In genomic region chr5:92390615-92391014, GRCm38 (mm10) we compare ENCODE assay signal across 19 mouse cellular contexts. TPM values are rescaled to one million over a fixed set of nuclear protein-coding genes. Genes with fewer than 3 reads are reported as not detected.
DNase-seq lines count a peak whose midpoint lies in the region.
"Had no signal": no experiment of that assay in that cellular context is flagged by ENCODE, and none has a peak within 500 bp of the region (broad histone marks: within the 10 kb centered on the region; RNA-seq: fewer than 3 reads in every experiment).

No protein-coding gene starts in this region.

- H3K4me1 ChIP-seq in brown adipose tissue, adult 24 weeks (ENCODE audit: control insufficient read depth, insufficient read depth, insufficient read length, low read length) = peaks cover 6% of the 10 kb centered on the region
- peaks cover 59% of the 10 kb centered on the region for H3K4me1 ChIP-seq in heart, embryonic 10.5 days

- no peak overlapping the region for H3K4me3 ChIP-seq in brown adipose tissue, adult 24 weeks (ENCODE audit: insufficient read depth, low read depth, low read length)
- H3K4me3 ChIP-seq in heart, embryonic 10.5 days = no peak overlapping the region
- H3K4me3 ChIP-seq: forebrain, embryonic 10.5 days; hindbrain, embryonic 10.5 days; kidney, embryonic 15.5 days; limb, embryonic 12.5 days; megakaryocyte, embryonic 14.5 days had no signal

- WGBS in heart, embryonic 10.5 days = 39% methylated on average over 8 of the region's 8 CpGs

- intact Hi-C loops in heart, postnatal 10 days (cut with DNase I) = loop anchor here (10.0 kb wide), 1 partner anchor 256 kb away; the partner anchor contains the start of gene Uso1

- no peaks in the 10 kb centered on the region for H3K36me3 ChIP-seq in heart, embryonic 10.5 days
- H3K36me3 ChIP-seq: forebrain, embryonic 10.5 days; hindbrain, embryonic 10.5 days; kidney, embryonic 15.5 days; limb, embryonic 12.5 days had no signal

- peak; percentile 97 for DNase-seq in heart, adult 11 months
- DNase-seq in heart, postnatal 4 days = no peak
- peak; percentile 61 for DNase-seq in heart, embryonic 10.5 days (ENCODE audit: low spot score)
- peak; percentile 61 to 78 for DNase-seq in heart, postnatal 10 days
- no peak for DNase-seq in adipocyte (ENCODE audit: low spot score)
- DNase-seq in lung, adult 18-20 months = no peak
- no peak for DNase-seq in embryo, embryonic 11 days
- DNase-seq: adrenal gland, postnatal 25 days; cerebellum, adult 9-10 months; lung, postnatal 10 days; spleen, adult 18-20 months; thymus, postnatal 36 days had no signal

- peaks cover 35% of the 10 kb centered on the region for H3K27me3 ChIP-seq in heart, embryonic 10.5 days (ENCODE audit: insufficient read depth, poor library complexity, severe bottlenecking)

- H3K27ac ChIP-seq in brown adipose tissue, adult 24 weeks (replicated peaks; ENCODE audit: low read depth, low read length) = 0 out of 2 replicates have a peak overlapping the region, but pooled peaks have one; percentile 20
- peak overlapping the region; percentile 62; the same call in 1 of the 2 replicates for H3K27ac ChIP-seq in heart, embryonic 10.5 days
- H3K27ac ChIP-seq: forebrain, embryonic 10.5 days; hindbrain, embryonic 10.5 days; kidney, embryonic 15.5 days; limb, embryonic 12.5 days; liver, embryonic 14.5 days had no signal

- H3K9me3 ChIP-seq in heart, embryonic 10.5 days = no peaks in the 10 kb centered on the region
- H3K9me3 ChIP-seq: forebrain, embryonic 10.5 days; hindbrain, embryonic 10.5 days; kidney, embryonic 15.5 days; limb, embryonic 12.5 days; megakaryocyte, embryonic 14.5 days had no signal

RNA-seq across cellular contexts. Expression of gene Cxcl10, which starts 41.9 kb away (rescaled TPM):
- under 1 TPM in 1 of 2 experiments, not detected in 1; 0.47 TPM for total RNA-seq in heart, postnatal 4 days (2021)
- 2.7 TPM in 1 of 2 replicates, not detected in the other for polyA plus RNA-seq in brown adipose tissue, adult 24 weeks (2012; ENCODE audit: insufficient read depth, insufficient read length, missing spikeins)
- 0.64 TPM in 1 of 2 replicates, not detected in the other for polyA plus RNA-seq in heart, embryonic 10.5 days (2016; fragmentation: Nextera tagmentation; extraction: Ambion mirVana)
- 1 to 10 TPM in 1 of 2 experiments, under 1 TPM in 1; 0.40 to 1.0 TPM for total RNA-seq in heart, postnatal 10 days (2021)
- polyA plus RNA-seq: forebrain, embryonic 10.5 days had no signal

RNA-seq across cellular contexts. Expression of gene Nup54, which starts 44.4 kb away (rescaled TPM):
- total RNA-seq in heart, postnatal 4 days (2021) = 10 to 100 TPM; 29.0 to 29.2 TPM
- polyA plus RNA-seq in brown adipose tissue, adult 24 weeks (2012; ENCODE audit: insufficient read depth, insufficient read length, missing spikeins) = 20.3 and 20.9 TPM in 2 replicates
- polyA plus RNA-seq in heart, embryonic 10.5 days (2016; fragmentation: Nextera tagmentation; extraction: Ambion mirVana) = 52.8 and 60.8 TPM in 2 replicates
- total RNA-seq in heart, postnatal 10 days (2021) = 10 to 100 TPM; 20.7 to 27.0 TPM

RNA-seq across cellular contexts. Expression of gene Art3, which starts 59.0 kb away (rescaled TPM):
- total RNA-seq in heart, postnatal 4 days (2021) = 100 to 1,000 TPM; 284 to 319 TPM
- 163 and 220 TPM in 2 replicates for polyA plus RNA-seq in brown adipose tissue, adult 24 weeks (2012; ENCODE audit: insufficient read depth, insufficient read length, missing spikeins)
- polyA plus RNA-seq in heart, embryonic 10.5 days (2016; fragmentation: Nextera tagmentation; extraction: Ambion mirVana) = 19.8 and 37.7 TPM in 2 replicates
- total RNA-seq in heart, postnatal 10 days (2021) = 100 to 1,000 TPM; 369 to 606 TPM

Comparison
In these comparisons a context has a peak if more than half of its experiments do, and no peak if none do; other contexts are left out.
1. DNase-seq: peak in heart, adult 11 months (single experiment), heart, embryonic 10.5 days (single experiment) and heart, postnatal 10 days (2 of 2); none in heart, postnatal 4 days (single experiment), adipocyte (single experiment), lung, adult 18-20 months (0 of 2) and embryo, embryonic 11 days (single experiment).